Mouse (Mus musculus): ENCODE results near the gene Zfp692. TPM values are rescaled to one million over a fixed set of nuclear protein-coding genes. Genes with fewer than 3 reads are reported as not detected.
"Not testable (repeated sequence)": the region's sequence is repeated elsewhere in the genome, so short reads cannot be mapped to it uniquely, and the experiment has no call there.

Gene Zfp692
- polyA plus RNA-seq, 1 experiment, result 1.1 TPM

- Histone ChIP-seq H3K36me3 (ENCODE audit: control insufficient read depth) (no peaks in the 10 kb centered on the region), H3K4me1 (ENCODE audit: control insufficient read depth) (peaks cover 46% of the 10 kb centered on the region), H3K9me3 (ENCODE audit: control insufficient read depth, low read length) (no peaks in the 10 kb centered on the region), H3K4me3 (replicated peaks) (no peak overlapping the region), H3K27me3 (ENCODE audit: control insufficient read depth) (peaks cover 5% of the 10 kb centered on the region; the same call in 1 of the 2 replicates)
- no peak for TF ChIP-seq GATA1 (IDR thresholded peaks at IDR 0.05; ENCODE audit: low read length)
- TF ChIP-seq TAL1 (IDR thresholded peaks at IDR 0.05; ENCODE audit: low read length), result no peak
Observed at GRCm38 (mm10) chr11:58357844-58358534, 51.1 kb downstream of the Zfp692 start.

GRCm38 (mm10) chr11:58362562-58362961, 55.7 kb downstream of the Zfp692 start:
- not testable (repeated sequence) for H3K4me3 ChIP-seq (replicated peaks); H3K27me3 ChIP-seq (ENCODE audit: control insufficient read depth); H3K9me3 ChIP-seq (ENCODE audit: control insufficient read depth, low read length); H3K36me3 ChIP-seq (ENCODE audit: control insufficient read depth)
- peaks cover 11% of the 10 kb centered on the region for H3K4me1 ChIP-seq (ENCODE audit: control insufficient read depth)

Other genes starting within 250 kb of the Zfp692 start
- not detected in 2 replicates for gene Gm12248, start 213.9 kb upstream of the Zfp692 start, polyA plus RNA-seq (2012)
- gene Cnot8, start 202.9 kb upstream of the Zfp692 start, polyA plus RNA-seq (2012), result 0.36 and 0.37 TPM in 2 replicates
- gene Gemin5, start 138.5 kb upstream of the Zfp692 start, polyA plus RNA-seq (2012), result 0.22 and 0.29 TPM in 2 replicates
- gene Mrpl22, start 135.4 kb upstream of the Zfp692 start, polyA plus RNA-seq (2012), result 2.0 and 2.9 TPM in 2 replicates
- gene Igtp, start 107.5 kb upstream of the Zfp692 start, polyA plus RNA-seq (2012), result 2.2 and 2.7 TPM in 2 replicates
- gene Irgm2, start 107.5 kb upstream of the Zfp692 start, polyA plus RNA-seq (2012), result 0.61 and 0.98 TPM in 2 replicates
- not detected in 2 replicates for gene 4930438A08Rik, start 32.3 kb upstream of the Zfp692 start, polyA plus RNA-seq (2012)
- 1.8 and 2.6 TPM in 2 replicates for gene Zfp672, start 23.3 kb downstream of the Zfp692 start, polyA plus RNA-seq (2012)
- gene Sh3bp5l, start 23.7 kb downstream of the Zfp692 start, polyA plus RNA-seq (2012), result 3.4 and 5.6 TPM in 2 replicates
- gene Lypd8, start 72.0 kb downstream of the Zfp692 start, polyA plus RNA-seq (2012), result not detected in 2 replicates
- not detected in 2 replicates for gene 1810065E05Rik, start 114.0 kb downstream of the Zfp692 start, polyA plus RNA-seq (2012)
- gene Gm12253, start 125.5 kb downstream of the Zfp692 start, polyA plus RNA-seq (2012), result not detected in 2 replicates
- not detected in 2 replicates for gene Lypd9, start 145.9 kb downstream of the Zfp692 start, polyA plus RNA-seq (2012)
- not detected in 2 replicates for gene Olfr30, start 155.2 kb downstream of the Zfp692 start, polyA plus RNA-seq (2012)
- not detected in 2 replicates for gene Olfr332, start 185.5 kb downstream of the Zfp692 start, polyA plus RNA-seq (2012)
- not detected in 2 replicates for gene Olfr331, start 195.5 kb downstream of the Zfp692 start, polyA plus RNA-seq (2012)
- gene Olfr330, start 227.8 kb downstream of the Zfp692 start, polyA plus RNA-seq (2012), result not detected in 2 replicates
- gene Olfr329-ps, start 239.4 kb downstream of the Zfp692 start, polyA plus RNA-seq (2012), result not detected in 2 replicates
- gene Olfr328, start 248.6 kb downstream of the Zfp692 start, polyA plus RNA-seq (2012), result not detected in 2 replicates